Mouse (Mus musculus): Measurements from ENCODE around the gene Zfp385c.

- TF ChIP-seq CTCF (IDR thresholded peaks at IDR 0.05) (peak; percentile 99), EP300 (IDR thresholded peaks at IDR 0.05; ENCODE audit: insufficient read depth, low read depth, low read length) (peak; percentile 89)
Measured at GRCm38 (mm10) chr11:100702081-100702851, 10.0 kb upstream of the Zfp385c start.

All from heart, adult 2 months (tissue).